Mouse (Mus musculus) G1E (cell line): ENCODE measurements around the gene 2510002D24Rik.

ENCODE experiments used
- CTCF ChIP-seq: IDR thresholded peaks from 2 replicates; pipeline ENCODE4 v1.5.1; 2012; ENCODE audit warnings: low read depth, low read length, inconsistent platforms, mixed read lengths
- GATA1 ChIP-seq: IDR thresholded peaks from 2 replicates; pipeline ENCODE4 v1.6.1; 2012; ENCODE audit warnings: borderline replicate concordance, low read length, inconsistent platforms, mixed read lengths
- GATA2 ChIP-seq: IDR thresholded peaks from 2 replicates; pipeline ENCODE4 v1.6.1; 2012; ENCODE audit warnings: low read depth, low read length, inconsistent platforms, borderline replicate concordance
- POLR2AphosphoS5 ChIP-seq: IDR thresholded peaks from 2 replicates; pipeline ENCODE4 v1.6.1; 2012; ENCODE audit warnings: low read depth, low read length, inconsistent platforms; ENCODE audit not compliant: insufficient replicate concordance
- TAL1 ChIP-seq: conservative IDR thresholded peaks from 2 replicates; pipeline ENCODE4 v1.6.1; 2012; ENCODE audit warnings: low read depth, low read length, inconsistent platforms, mixed read lengths

GRCm38 (mm10) chr16:18876091-18876441 lies 39.7 kb downstream of the 2510002D24Rik start:
- TF ChIP-seq CTCF (no peak), TAL1 (no peak), POLR2AphosphoS5 (no peak), GATA2 (no peak), GATA1 (no peak)
